Mouse (Mus musculus): ENCODE data around the gene Wfdc17.

DNA sequence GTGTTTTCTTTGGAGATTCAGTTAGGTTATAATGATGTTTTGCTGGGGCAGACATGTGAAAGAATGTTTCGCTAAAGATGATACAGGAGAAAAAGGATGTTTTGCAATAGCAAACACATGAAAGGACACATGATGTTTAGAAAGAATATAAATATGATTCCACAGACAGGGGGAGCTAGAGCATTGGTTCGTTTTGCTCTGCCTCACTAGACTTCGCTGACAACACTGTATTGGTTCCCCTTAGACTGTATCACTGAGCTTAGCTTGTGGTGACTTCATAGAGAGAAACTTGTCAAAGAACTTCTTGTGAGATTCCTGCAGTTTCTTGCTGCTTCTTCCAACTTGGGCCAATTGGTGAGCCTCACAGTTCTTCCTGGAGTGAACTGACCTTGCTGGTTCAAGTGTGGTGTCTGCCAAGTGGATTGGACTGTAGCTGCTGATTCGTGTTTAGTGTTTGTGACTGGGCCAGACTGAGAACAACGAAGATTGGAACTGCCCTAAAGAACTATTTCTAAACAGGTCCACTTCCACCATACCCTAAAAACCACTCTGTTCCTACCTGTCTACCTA is 29.4 kb downstream of the Wfdc17 start:
- no peak for TF ChIP-seq USF1 (IDR thresholded peaks at IDR 0.05; ENCODE audit: low read depth)
- TF ChIP-seq POLR2A (IDR thresholded peaks at IDR 0.05; ENCODE audit: insufficient read length, low read depth) = no peak
- TF ChIP-seq POLR2AphosphoS2 (IDR thresholded peaks at IDR 0.05; ENCODE audit: insufficient read length, low read depth) = no peak
- TF ChIP-seq SRF (IDR thresholded peaks at IDR 0.05; ENCODE audit: control insufficient read depth, insufficient read length, low read depth) = no peak
- TF ChIP-seq TCF3 (IDR thresholded peaks at IDR 0.05; ENCODE audit: insufficient read length, low read depth) = no peak

All from myocyte (in vitro differentiated cells).